Mouse (Mus musculus) retina, embryonic 14.5 days (tissue): Measurements from ENCODE around the gene Lrrc8e.
"Not testable (repeated sequence)": the region's sequence is repeated elsewhere in the genome, so short reads cannot be mapped to it uniquely, and the experiment has no call there.

Experiments used
- DNase-seq: peaks from one replicate; pipeline ENCODE4 v3.0.0-alpha.2; 2015; ENCODE audit warnings: low spot score

Gene Lrrc8e

DNA sequence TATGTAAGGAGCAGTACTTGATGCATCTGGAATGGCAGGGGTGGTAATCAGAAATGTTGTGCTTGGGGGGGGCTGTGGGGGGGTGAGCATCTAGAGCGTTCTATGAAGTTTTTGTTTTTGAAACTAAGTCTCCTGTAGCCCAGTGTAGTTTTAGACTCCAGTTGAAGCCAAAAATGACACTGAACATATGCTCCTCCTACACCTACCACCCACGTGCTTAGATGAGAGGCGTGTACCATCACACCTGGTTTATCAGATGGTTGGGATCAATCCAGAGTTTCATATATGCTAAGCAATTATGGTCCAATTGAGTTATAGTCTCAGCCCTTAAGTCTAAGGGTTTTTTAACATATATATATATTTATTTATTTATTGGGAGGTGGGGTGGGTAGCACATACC is 7.0 kb upstream of the Lrrc8e start:
- DNase-seq, result no peak

DNA sequence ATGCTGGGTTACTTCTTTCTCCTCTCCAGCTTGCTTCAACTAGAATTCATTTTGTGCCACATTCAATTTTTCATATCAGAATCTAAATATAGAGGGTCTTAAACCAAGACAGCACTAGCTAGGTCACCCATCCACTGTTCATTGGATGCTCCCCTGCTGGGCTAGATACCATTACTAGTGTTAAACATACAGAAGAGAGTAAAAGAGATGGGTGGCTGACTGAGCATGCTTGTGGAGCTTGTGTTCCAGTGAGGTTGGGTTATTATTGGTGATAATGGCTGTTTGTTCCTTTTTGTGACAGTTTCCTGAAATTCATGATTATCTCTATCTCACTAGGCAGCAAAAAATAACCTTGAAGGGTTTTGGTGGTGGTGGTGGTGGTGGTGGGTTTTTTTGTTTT is 4.6 kb upstream of the Lrrc8e start:
- no peak for DNase-seq

DNA sequence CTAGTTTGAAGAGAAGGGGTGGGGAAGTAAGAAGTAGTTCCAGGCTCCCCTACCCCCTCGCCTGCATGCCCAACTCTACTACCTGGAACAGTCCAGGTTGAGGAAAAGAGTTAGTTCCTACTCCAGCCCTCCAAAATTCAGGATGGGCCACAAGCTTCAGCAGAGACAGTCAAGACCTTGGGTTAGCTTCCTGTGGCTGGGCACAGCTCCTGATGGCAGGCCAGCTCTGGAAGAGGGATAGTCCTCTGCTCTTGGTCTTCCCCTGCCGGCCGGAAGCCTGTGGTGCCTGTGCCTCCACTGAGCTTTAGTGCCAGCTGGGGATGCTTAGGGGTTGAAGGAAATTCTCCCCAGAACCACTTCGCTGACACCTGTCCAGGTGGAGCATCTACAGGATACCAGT is 304 bp upstream of the Lrrc8e start:
- DNase-seq, result no peak

DNA sequence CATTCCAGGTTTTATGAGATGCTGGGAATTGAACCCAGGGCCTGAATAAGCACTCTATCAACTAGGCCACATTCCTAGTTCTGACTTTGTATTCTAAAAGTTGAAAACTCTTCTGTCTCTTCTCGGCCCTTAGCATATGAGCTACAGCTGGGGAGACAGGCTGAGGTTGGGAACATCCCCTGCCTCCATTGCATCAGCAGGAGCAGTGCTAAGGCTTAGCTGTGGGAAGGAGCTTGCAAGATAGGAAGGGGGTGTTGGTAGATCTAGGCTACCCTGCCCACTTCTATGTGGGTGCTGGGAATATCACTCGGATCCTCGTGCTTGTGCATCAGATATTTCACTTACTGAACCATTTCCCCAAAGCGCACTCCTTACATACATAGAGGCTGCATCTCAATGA is 1.3 kb downstream of the Lrrc8e start:
- no peak for DNase-seq

DNA sequence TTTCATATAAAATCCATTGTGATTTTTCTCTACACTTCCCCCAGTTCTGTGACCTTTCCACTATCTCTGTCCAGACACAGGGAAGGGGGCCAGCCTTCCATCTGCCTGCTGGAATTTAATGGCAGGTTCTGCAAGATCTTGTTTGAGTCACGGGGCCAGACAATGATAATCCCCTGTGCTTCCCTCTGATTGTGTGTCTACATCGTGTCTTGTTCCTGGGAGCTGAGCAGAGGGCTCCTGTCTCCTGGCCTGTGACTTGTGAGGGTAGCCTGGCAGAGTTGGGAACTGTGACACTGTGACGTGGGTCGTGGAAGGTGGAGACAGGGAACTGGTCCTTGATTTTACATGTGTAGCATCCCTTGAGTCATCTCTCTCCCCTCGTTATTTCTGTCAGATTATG is 3.2 kb downstream of the Lrrc8e start:
- no peak for DNase-seq

DNA sequence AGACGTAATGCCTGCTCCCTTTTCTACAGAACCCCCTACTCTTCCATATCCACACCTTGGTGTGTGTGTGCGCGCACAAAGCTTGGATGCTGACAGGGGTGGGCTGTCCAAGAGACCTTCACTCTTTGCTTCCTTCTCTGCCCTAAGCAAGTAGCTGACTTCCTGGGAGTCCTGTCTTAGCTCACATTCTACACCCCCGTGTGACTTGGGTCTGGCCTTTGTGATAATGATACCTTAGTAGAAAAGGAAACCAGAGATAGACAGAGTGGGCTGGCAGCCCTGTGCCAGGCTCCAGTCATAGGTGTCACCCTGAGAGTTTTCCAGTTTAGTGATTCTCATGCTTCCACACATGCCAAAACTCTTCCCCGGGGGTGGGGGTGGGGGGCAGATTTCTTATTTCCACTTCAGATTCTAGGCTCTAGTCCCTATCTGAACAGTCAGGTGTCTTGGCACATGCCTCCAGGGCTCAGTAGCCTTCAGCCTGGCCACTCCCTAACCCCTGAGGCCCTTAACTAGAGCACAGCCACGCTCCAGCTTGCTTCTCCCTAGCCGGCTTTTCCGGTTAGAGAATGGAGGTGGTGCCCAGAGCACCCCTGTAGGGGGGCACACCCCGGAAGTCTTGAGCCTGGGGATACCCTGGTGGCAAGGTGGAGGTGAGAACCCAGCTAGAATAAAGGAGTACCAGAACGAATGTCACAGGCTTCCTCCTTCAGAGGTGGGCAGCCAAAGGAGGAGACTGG is 4.2 kb downstream of the Lrrc8e start:
- DNase-seq, result no peak

DNA sequence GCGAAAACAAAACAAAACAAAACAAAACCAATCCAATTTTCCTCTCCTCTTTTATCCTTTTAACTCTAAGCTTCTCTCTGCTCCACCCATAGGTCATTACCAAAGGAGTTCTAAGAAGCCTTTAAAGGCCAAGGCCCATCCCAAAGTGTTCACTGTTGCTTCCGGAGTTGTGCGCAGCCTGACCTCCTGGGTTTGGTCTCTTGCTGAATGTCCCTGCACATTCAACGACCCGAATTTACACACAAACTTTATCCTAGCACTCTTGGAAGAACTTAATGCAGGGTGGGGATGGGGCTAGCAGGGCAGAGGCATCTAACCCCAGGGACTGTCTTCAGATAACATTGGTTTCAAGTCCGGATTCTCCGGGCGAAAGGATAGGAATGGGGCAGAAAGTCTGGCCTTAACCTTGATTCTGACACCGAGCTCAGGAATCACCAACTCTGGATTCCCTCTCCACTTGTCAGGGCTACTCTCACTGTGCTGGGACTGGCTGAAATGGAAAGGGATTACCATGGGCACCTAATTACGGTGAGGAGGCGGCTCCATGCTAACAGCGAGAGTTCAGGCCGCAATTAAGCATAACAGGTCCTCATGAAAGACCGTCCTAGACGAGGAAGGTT is 11.3 kb downstream of the Lrrc8e start:
- no peak for DNase-seq

DNA sequence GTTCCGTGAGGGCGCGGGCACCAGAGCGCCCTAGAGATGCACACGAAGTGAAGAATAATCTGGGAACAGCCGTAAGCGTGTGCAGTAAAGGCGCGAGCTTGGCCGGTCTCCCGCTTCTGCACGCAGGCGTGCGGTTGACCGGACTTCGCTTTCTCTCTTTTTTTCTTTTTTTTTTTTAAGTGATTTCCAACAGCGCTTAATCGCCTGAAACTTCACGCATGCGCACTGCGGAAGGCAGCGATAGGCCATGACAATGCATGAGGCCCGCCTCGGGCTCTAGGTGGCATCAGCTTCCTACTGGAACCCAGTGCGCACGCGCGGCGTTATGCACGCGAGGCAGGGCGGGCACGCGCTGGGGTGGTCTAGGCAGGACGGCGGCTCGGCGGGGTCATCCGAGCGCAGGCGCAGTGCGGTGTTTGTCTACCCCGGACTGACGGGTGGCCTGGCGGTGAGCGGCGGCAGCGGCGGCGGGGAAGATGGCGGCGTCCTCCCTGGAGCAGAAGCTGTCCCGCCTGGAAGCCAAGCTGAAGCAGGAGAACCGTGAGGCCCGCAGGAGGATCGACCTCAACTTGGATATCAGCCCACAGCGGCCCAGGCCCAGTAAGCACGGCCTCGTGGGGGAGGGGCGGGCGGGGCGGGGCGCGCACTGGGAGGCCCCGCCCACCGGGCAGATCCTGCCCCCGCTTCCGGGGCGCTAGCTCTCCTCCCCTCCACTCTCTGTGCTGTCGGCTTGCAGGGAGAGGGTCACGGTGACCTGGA is 12.0 kb downstream of the Lrrc8e start, which contains the start of the genes Map2k7 and Gm49320:
Map2k7 (plus strand) TSS at position 307 of the 759 bp plus-strand sequence.
Gm49320 (plus strand) TSS at position 432 of the 759 bp plus-strand sequence.
- DNase-seq, result peak; percentile 100

DNA sequence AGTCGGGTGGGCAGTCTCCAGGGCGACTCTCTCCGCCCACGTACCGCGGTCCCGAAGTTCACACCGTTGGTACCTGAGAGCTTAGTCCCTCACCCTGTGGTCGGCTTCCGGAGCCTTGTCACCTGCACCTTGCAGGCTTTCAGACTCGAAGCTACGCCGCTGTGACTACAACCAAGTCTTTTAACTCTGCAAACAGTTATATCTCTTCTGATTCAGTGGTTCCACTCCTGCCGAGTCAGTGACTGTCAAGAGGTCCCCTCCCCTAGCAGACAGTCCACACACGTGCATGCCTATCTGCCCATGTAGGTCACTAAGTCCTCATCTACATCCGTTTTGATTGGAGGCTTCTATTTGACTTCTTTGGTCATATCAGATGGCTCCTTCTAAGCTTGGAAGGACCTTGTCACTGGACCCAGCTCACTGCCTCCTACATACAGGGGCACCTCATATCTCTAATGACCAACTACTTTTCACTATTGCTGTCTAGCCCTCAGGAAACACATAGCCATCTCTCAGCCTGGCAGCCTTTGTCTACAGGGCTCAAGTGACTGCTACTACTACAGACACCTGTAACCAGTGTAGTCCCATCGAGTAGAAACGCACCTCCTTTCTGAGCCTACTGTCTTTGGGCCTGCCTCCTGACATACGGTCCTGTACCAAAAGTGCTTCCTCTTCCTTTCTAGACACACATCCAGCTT is 12.7 kb downstream of the Lrrc8e start:
- no peak for DNase-seq

DNA sequence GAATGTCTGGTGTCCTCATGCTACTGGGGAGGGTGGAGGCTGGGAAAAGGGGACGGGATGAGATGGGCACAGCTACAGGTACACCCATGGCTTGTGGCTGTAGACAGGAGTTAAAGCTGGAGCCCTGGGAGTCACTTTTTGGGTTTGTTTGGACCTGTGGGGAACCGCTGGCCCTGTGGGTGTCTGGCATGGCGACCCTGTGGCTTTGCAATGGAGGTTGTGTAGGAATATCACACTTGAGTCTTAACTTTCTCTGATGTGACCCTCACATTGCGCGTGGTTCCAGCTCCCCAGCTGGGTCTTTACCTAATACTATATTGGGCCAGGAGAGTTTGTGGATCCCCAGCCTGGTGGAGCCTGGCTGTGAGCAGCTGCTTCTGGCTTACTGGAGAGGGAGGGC is 18.4 kb downstream of the Lrrc8e start:
- no peak for DNase-seq

DNA sequence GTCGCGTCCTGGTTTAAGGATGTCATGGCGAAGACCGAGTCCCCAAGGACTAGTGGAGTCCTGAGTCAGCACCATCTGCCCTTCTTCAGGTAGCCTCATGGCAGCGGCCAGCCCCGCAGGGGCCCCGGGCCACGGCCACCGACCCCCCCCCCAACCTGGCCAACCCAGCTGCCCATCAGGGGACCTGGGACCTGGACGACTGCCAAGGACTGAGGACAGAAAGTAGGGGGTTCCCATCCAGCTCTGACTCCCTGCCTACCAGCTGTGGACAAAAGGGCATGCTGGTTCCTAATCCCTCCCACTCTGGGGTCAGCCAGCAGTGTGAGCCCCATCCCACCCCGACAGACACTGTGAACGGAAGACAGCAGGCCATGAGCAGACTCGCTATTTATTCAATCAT is 19.1 kb downstream of the Lrrc8e start:
- DNase-seq, result no peak

DNA sequence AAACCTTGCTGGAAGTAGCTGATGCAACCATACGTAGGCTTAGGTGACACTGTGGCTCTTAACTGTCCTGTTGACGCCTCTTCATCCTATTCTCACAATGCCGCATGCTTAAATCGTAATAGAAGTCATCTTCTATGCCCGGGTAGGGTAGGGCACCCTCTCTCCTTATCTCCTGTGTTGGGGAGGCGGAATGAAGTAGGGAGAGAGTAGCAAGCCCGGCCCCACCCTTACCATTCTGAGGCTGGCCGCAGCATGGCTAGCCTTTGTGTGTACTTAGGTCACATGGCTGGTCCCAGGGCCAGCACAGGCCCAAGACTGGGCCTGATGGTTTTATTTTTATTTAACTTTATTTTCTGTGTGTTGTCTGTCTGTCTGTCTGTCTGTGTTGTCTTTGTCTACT is 20.6 kb downstream of the Lrrc8e start:
- no peak for DNase-seq

DNA sequence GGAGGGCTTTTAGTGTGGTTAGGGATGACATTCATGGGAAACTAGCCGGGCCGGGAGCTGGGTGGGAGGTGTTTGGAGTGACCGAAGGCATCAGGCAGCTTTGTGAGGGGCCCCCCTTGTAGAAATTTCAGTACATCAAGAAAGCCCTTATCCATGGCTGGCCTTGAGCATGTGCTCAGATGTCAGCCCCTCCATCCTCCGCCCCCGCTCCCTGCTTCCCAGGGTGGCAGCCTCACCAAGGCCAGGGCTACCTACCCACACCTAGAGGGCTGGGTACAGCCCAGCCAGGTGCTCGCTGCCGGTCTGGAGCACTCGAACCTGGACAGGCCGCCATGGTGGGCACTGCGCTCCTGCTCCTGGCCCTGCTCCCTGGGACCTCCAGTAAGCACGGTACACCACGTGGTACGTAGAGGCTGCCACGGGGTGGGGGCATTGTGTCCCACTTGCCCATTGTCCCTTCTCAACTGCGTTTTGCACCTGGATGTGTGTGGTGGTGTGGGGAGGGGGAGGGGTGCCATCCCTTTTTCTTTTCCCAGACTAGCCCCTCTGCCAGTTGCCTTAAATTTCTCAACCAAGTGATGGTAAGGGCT is 21.4 kb downstream of the Lrrc8e start, which contains the start of gene Tgfbr3l:
Tgfbr3l (plus strand) TSS at position 264 of the 590 bp plus-strand sequence.
- DNase-seq, result no peak

DNA sequence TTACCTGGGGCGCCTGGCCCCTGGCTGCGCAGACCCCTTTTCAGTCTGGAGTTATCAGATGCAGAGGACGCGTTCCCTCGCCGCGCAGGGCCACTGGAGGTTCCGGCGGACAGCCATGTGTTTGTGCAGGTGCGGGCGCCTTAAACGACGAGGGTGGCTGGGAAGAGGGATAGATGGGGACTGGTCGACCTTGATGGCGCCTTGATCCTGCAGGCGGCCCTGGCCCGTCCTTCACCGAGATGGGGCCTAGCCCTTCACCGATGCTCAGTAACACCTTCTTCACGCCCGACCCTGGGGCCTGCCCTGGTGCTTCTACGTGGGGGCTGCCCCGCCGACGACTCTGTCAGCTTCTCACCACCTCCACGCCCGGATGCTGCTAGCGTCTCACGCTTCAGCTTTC is 22.6 kb downstream of the Lrrc8e start:
- no peak for DNase-seq

DNA sequence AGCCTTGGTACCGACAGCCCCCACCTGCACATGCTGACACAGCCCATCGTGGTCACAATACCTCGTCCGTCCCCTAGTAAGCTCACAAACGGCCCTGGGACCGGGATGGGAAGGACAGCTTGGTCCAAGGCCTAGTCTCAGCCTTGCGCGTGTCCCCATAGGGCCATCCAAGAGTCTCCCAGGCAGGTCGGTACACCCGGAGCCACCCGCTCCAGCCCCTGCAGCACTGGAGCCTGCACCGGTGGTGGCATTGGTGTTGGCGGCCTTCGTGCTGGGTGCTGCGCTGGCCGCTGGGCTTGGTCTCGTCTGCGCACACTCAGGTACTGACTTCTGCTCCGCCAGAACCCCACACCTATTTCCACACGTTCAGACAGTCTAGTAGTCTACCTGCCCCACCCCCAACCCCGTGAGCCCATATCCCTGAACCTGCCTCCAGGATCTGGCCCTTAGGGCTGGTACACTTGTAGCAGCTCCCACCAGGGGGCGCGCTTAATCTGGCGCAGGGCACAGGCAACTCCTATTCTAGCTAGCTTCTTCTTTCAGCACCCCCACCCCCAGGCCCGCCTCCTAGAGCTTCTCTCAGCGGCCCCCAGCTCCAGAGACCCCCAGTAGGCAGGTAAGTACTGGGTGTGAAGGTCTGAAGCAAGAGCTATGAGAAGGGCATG is 23.8 kb downstream of the Lrrc8e start:
- peak; percentile 89 for DNase-seq

DNA sequence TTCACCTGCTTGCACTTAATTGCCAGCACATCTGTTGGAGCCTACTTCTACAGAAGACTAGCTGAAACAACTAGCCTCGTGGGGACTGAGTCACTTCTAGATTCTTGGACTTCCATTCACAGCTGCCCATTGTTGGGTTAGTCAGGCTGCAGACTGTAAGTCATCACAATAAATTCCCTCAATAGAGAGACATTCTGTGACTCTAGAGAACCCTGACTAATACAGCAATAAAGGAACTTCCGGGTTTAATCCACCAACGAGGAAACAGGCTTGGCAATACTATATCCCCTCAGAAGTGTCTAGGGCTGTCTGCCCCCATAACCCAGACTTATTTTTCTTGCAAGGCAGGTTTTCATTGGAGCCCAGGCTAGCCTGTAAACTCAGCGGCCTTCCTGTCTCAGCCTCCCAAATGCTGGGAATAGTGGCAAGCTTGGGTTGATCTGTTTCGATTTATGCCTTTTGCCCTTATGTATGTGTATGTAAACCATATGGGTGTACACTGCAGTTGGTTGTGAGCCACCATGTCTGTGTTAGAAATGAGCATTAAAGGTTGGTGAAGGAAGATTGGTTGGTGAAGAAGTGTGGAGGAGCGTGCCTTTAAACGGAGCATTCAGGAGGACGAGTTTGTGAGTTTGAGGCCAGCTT is 25.6 kb downstream of the Lrrc8e start:
- DNase-seq, result no peak

DNA sequence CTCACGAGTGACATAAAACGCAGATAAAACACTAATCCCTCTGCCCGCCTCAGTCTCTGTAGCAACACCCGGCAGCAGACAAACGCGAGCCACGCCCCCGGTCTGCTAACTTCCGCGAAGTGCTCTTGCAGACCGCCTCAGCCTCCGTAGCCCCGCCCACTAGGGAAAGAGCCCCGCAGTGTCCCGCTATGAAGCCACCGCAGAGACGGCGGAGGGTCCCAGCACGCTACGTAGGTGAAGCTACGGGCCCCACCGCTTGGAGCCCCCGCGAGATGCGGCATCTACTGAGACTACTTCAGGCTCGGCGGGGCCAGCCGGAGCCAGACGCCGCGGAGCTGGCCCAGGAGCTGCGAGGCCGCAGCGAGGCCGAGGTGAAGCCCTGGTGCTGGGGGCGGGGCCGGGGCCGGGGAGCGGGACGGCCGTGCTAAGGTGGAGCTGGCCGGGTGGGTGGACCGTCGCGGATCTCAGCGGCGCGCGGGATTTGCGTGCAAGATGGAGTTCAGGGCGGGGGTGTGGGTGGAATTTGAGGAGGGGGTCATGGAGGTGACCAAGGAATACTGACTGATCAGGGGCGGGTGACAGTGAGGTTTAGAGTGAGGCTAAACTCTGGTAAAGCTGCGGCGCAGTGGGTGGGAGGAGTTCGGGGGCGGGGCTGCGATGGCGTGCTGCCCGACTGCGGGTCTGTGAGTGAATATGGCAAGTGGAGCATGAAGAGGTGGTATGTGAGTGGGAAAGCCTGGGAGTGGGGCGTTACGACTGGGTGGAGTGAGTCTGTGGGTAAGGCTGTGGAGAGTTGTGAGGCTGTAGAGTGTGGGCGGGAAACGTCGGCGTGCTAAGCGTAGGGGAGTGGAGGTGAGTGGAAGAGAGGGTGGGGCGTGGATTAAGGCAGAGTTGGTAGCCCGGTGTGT is 26.6 kb downstream of the Lrrc8e start, which contains the start of gene Snapc2:
Snapc2 (plus strand) TSS at position 147 of the 908 bp plus-strand sequence.
- peak; percentile 97 for DNase-seq

DNA sequence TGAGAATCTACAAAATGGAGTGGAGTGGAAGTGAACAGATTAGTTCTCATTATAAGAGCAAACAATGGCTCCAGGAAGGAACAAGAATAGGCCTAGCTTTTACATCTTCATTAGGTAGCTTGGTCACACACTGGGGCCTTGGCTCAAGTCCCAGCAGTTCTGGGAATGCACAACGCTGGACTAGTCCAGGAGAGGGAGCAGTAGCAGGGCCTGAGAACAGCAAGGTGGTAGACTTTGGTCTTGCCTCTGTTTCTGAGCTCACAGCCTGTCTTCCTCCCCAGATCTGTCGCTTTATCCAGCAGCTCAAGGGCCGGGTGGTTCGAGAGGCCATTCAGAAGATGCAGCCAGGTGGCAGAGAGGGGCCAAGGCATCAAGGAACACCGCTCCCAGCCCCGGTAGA is 27.4 kb downstream of the Lrrc8e start:
- no peak for DNase-seq

DNA sequence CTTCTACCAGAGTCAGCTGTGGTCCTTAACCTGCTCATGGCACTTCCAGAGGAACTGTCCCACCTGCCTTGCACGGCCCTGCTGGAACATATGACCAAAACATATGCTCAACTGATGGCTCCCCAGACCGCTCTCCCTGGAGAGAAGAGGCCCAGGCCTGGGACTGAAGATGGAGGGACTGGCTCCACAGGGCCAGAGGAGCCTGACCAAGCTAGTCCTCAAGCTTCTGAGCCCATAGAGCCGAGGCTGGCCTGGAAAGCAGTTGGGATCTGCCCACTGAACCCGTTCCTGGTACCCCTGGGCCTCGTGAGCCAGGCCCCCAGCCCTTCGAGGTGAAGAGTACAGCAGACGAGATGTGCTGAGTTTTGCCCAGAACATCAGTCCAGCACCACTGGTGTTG is 28.8 kb downstream of the Lrrc8e start:
- DNase-seq, result not testable (repeated sequence)

DNA sequence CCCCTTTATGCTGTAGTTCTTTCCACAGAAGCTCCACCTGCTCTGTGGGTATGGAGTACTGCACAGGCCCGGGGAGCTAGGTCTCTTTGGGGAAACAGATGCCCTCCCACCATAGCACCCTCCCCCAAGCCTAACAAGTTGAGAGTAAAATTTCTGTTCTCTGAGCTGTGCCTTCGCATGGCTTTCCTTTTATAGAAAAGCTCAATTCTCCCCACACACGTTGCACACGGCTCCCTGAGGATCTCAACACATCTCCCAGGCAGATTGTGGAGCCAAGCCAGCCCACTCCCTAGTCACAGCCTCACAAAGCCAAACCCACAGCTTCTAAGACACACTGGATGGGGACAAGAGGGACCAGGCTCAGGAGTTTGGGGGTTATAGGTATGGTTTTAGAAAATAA is 30.3 kb downstream of the Lrrc8e start:
- no peak for DNase-seq
